Mouse (Mus musculus): Measurements from ENCODE around the gene Dhrs7b. TPM values are rescaled to one million over a fixed set of nuclear protein-coding genes. Genes with fewer than 3 reads are reported as not detected.

Dhrs7b gene
- 0.26 and 0.32 TPM in 2 replicates for polyA plus RNA-seq (2012)

GRCm38 (mm10) chr11:60830433-60831052 lies at the start of gene Dhrs7b:
Gene Dhrs7b (plus strand): TSS chr11:60830631.
- Histone ChIP-seq H3K9me3 (ENCODE audit: control insufficient read depth, low read length) (no peaks in the 10 kb centered on the region), H3K27me3 (ENCODE audit: control insufficient read depth) (no peaks in the 10 kb centered on the region), H3K36me3 (ENCODE audit: control insufficient read depth) (peaks cover 13% of the 10 kb centered on the region), H3K4me1 (ENCODE audit: control insufficient read depth) (peaks cover 31% of the 10 kb centered on the region), H3K4me3 (replicated peaks) (peak within 1 kb of the TSS; percentile 83)
- TF ChIP-seq GATA1 (IDR thresholded peaks at IDR 0.05; ENCODE audit: low read length), result no peak

DNA sequence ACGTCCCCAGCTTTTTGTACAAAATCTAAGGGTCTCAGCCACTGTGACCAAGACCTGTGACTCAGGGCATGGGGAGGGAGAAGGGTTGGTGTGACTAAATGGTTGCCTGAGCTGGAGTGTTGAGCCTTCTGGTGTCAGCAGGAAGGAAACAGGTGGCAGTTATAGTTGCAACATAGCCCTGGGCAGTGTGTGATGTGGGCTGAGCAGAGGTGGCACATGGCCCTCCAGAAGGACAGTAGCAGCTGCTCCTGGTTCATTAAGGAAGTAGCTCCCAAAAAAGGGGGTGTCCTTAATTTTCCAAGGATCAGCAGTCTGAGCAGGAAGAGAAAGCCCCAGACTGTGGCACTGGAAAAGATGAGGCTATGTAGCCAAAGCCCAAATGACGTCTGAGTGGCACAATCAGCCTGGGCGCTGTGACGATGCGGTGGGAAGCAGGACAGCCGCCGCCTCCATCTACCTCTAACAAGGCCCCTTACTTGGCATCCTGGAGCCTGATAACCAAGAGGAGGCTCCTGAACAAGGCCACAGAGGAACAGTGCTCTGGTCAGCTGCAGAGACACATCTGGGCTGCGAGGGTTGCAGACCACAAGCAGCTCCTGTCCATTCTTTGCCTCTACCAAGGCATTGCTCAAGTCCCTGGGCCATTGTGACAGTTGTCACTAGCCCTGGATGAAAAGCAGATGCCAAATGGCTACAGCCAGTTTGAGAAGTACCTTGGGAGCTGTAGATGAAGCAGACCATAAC lies 46.1 kb upstream of the Dhrs7b start:
- no peak for TF ChIP-seq TAL1 (IDR thresholded peaks at IDR 0.05; ENCODE audit: low read length)
- no peak for TF ChIP-seq GATA1 (IDR thresholded peaks at IDR 0.05; ENCODE audit: low read length)
- Histone ChIP-seq H3K36me3 (ENCODE audit: control insufficient read depth) (peaks cover 91% of the 10 kb centered on the region), H3K9me3 (ENCODE audit: control insufficient read depth, low read length) (no peaks in the 10 kb centered on the region), H3K4me3 (replicated peaks) (no peak overlapping the region), H3K27me3 (ENCODE audit: control insufficient read depth) (no peaks in the 10 kb centered on the region), H3K4me1 (ENCODE audit: control insufficient read depth) (peaks cover 44% of the 10 kb centered on the region)

DNA sequence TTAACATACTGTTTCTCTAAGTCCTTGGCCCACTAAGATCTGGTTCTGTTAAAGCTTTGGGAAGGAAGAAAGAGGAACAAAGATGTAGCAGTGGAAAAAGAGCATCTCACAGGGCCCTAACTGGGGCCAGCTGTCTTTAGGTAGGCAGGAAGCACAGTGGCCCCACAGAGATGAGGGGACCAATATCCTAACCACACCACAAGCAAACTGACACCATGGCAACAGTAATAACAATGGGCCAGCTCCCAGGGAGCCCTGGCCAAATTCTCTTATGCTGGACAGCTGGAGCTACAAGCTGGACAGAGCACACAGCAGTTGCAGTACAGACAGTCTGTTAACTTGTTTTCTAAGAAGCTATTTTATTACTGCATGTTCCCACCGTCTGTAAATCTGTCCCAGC lies 42.8 kb upstream of the Dhrs7b start:
- no peak for TF ChIP-seq GATA1 (IDR thresholded peaks at IDR 0.05; ENCODE audit: low read length)
- TF ChIP-seq TAL1 (IDR thresholded peaks at IDR 0.05; ENCODE audit: low read length), result no peak
- H3K4me1 ChIP-seq (ENCODE audit: control insufficient read depth), result peaks cover 12% of the 10 kb centered on the region
- H3K36me3 ChIP-seq (ENCODE audit: control insufficient read depth), result peaks cover 79% of the 10 kb centered on the region
- no peaks in the 10 kb centered on the region for H3K27me3 ChIP-seq (ENCODE audit: control insufficient read depth)
- no peaks in the 10 kb centered on the region for H3K9me3 ChIP-seq (ENCODE audit: control insufficient read depth, low read length)
- H3K4me3 ChIP-seq (replicated peaks), result no peak overlapping the region

DNA sequence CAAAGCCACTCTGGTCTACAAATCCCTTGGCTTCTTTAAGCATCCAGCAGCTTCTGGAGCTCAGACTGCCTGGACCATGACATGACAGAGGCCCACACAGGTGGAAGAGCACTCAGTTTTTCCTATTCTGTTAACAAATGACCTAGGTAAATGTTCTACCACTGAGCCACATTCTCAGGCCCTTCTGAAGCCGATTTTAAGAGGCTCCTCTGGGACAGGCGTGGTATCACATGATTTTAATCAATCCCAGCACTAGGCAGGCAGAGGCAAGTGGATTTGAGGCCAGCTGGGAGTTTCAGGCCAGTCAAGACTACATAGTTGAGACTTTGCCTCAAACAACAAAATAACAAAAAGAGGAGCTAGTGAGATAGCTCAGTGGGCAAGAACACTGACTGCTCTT lies 40.0 kb upstream of the Dhrs7b start:
- H3K4me3 ChIP-seq (replicated peaks), result no peak overlapping the region
- no peak for TF ChIP-seq GATA1 (IDR thresholded peaks at IDR 0.05; ENCODE audit: low read length)
- no peak for TF ChIP-seq TAL1 (IDR thresholded peaks at IDR 0.05; ENCODE audit: low read length)
- peaks cover 70% of the 10 kb centered on the region for H3K36me3 ChIP-seq (ENCODE audit: control insufficient read depth)
- no peaks in the 10 kb centered on the region; the same call in 1 of the 2 replicates for H3K4me1 ChIP-seq (ENCODE audit: control insufficient read depth)
- no peaks in the 10 kb centered on the region for H3K9me3 ChIP-seq (ENCODE audit: control insufficient read depth, low read length)
- H3K27me3 ChIP-seq (ENCODE audit: control insufficient read depth), result no peaks in the 10 kb centered on the region

DNA sequence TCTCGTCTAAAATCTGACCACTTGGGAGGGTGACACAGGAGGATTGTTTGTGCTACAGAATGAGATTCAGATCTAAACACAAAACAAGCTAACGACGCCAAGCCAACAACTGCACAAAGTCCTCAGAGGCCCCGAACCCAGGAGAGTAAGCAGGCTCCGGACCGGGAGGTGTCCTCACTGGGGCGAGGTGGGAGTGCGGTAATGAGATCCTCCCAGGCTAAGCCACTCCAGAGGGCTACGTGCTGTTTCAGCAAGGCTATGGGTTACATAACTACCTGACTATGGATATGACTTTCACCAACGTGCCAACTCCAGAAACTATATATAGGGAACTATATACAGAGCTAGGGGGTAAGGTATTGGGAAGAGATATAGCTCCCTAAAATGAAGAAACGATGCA lies 34.1 kb upstream of the Dhrs7b start:
- Histone ChIP-seq H3K4me1 (ENCODE audit: control insufficient read depth) (no peaks in the 10 kb centered on the region), H3K36me3 (ENCODE audit: control insufficient read depth) (peaks cover 51% of the 10 kb centered on the region), H3K27me3 (ENCODE audit: control insufficient read depth) (no peaks in the 10 kb centered on the region), H3K4me3 (replicated peaks) (no peak overlapping the region), H3K9me3 (ENCODE audit: control insufficient read depth, low read length) (no peaks in the 10 kb centered on the region)
- no peak for TF ChIP-seq TAL1 (IDR thresholded peaks at IDR 0.05; ENCODE audit: low read length)
- TF ChIP-seq GATA1 (IDR thresholded peaks at IDR 0.05; ENCODE audit: low read length), result no peak

- peaks cover 39% of the 10 kb centered on the region for H3K36me3 ChIP-seq (ENCODE audit: control insufficient read depth)
Measured at GRCm38 (mm10) chr11:60799977-60800376, 30.5 kb upstream of the Dhrs7b start.

DNA sequence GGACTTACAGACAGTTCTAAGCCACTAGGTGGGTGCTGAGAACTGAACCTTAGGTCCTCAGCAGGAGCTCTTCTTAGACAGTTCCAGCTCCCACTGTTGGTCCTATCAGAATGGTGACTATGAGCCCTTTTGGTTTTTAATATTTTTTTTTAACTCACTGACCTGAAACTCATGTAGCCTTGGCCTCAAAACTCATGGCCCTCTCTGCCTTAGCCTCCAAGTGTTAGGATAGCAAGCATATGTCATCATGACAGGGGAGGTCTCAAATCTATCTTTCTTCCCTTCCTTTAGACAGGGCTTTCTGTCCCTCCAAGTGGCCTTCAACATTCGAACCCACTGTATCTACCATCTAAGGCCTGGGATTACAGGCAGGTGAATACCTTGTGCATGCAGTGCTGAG lies 29.5 kb upstream of the Dhrs7b start:
- TF ChIP-seq GATA1 (IDR thresholded peaks at IDR 0.05; ENCODE audit: low read length), result no peak
- no peak for TF ChIP-seq TAL1 (IDR thresholded peaks at IDR 0.05; ENCODE audit: low read length)
- no peaks in the 10 kb centered on the region for H3K9me3 ChIP-seq (ENCODE audit: control insufficient read depth, low read length)
- no peaks in the 10 kb centered on the region for H3K27me3 ChIP-seq (ENCODE audit: control insufficient read depth)
- H3K36me3 ChIP-seq (ENCODE audit: control insufficient read depth), result peaks cover 38% of the 10 kb centered on the region
- H3K4me1 ChIP-seq (ENCODE audit: control insufficient read depth), result peaks cover 5% of the 10 kb centered on the region
- H3K4me3 ChIP-seq (replicated peaks), result no peak overlapping the region

More at GRCm38 (mm10) chr11:60799977-60800376, 30.5 kb upstream of the Dhrs7b start:
- Histone ChIP-seq H3K9me3 (ENCODE audit: control insufficient read depth, low read length) (no peaks in the 10 kb centered on the region), H3K4me1 (ENCODE audit: control insufficient read depth) (peaks cover 5% of the 10 kb centered on the region), H3K4me3 (replicated peaks) (no peak overlapping the region), H3K27me3 (ENCODE audit: control insufficient read depth) (no peaks in the 10 kb centered on the region)
- no peak for TF ChIP-seq GATA1 (IDR thresholded peaks at IDR 0.05; ENCODE audit: low read length)
- TF ChIP-seq TAL1 (IDR thresholded peaks at IDR 0.05; ENCODE audit: low read length), result no peak

DNA sequence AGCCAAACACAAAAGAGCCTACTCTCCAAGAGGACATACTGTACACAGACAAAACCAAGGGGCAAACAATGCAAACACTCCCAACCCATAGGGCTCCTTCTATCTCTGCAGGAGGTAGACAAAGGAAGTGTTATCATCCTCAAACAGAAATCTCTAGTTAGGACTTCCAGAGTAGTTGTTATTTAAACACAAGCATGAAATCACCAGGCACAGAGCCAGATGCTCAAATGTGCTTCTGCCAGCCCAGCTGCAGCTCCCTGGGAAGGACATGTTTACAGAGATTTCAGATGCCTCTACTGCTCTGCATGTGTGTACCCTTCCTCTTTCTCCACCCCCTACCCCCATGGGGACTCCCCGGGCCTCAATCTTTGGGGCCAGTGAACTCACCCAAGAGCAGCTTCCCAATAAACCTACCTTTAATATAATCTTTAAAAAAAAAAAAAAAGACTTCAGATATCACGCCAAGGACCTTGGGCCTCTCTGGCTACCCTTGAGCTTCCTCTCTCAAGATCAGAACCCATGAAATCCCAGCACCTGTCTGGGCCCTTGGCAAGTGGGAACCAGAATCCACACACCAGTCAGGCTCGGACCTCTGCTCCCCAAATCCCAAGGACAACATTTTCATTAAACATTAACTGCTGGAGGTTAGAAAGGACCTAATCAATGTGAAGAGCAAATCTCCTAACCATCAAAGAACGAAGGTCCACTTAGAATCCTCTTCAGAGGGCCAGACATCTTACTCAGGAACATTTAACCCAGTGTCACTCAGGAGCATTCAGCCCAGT lies 22.0 kb upstream of the Dhrs7b start:
- Histone ChIP-seq H3K9me3 (ENCODE audit: control insufficient read depth, low read length) (no peaks in the 10 kb centered on the region), H3K4me3 (replicated peaks) (peak overlapping the region; percentile 2), H3K4me1 (ENCODE audit: control insufficient read depth) (peaks cover 21% of the 10 kb centered on the region), H3K36me3 (ENCODE audit: control insufficient read depth) (no peaks in the 10 kb centered on the region; the same call in 1 of the 2 replicates), H3K27me3 (ENCODE audit: control insufficient read depth) (no peaks in the 10 kb centered on the region)
- TF ChIP-seq GATA1 (IDR thresholded peaks at IDR 0.05; ENCODE audit: low read length) (no peak), TAL1 (IDR thresholded peaks at IDR 0.05; ENCODE audit: low read length) (no peak)

DNA sequence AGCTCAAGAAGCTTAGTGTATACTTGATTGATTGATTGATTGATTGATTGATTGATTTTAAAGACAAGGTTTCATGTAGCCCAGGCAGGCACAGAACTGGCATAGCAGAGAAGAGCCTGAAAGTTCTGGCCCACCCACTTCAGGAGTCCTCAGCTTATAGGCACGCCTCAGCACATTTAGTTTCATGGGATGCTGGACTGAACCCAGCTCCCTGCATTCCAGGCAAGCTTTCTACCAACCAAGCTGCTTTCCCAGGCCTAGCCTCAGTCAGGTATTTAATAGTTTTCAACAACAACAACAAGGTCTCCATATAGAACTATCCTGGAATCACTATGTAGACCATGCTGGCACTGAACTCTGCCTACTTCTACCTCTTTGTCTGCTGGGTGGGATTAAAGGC lies 20.9 kb upstream of the Dhrs7b start:
- H3K27me3 ChIP-seq (ENCODE audit: control insufficient read depth), result no peaks in the 10 kb centered on the region
- peaks cover 15% of the 10 kb centered on the region for H3K4me1 ChIP-seq (ENCODE audit: control insufficient read depth)
- TF ChIP-seq GATA1 (IDR thresholded peaks at IDR 0.05; ENCODE audit: low read length) (no peak), TAL1 (IDR thresholded peaks at IDR 0.05; ENCODE audit: low read length) (no peak)
- peak overlapping the region; percentile 60 for H3K4me3 ChIP-seq (replicated peaks)
- H3K36me3 ChIP-seq (ENCODE audit: control insufficient read depth), result no peaks in the 10 kb centered on the region; the same call in 1 of the 2 replicates
- no peaks in the 10 kb centered on the region for H3K9me3 ChIP-seq (ENCODE audit: control insufficient read depth, low read length)
